Mouse (Mus musculus) hindbrain, embryonic 14.5 days (tissue): ENCODE measurements around the gene Cbx5. TPM values are rescaled to one million over a fixed set of nuclear protein-coding genes. Genes with fewer than 3 reads are reported as not detected.

Experiments
- ATAC-seq: fragments of 200-750 bp; cut with Nextera tagmentation; 2 replicates; pipeline ENCODE4 v1.8.0; 2017; ENCODE audit warnings: moderate number of reproducible peaks, mild to moderate bottlenecking, moderate TSS enrichment, moderate library complexity; ENCODE audit not compliant: low FRiP score
- DNase-seq: peaks from one replicate; pipeline ENCODE4 v3.0.0-alpha.2; 2015; ENCODE audit warnings: low spot score
- H3K27ac ChIP-seq: fragments of 300-500 bp; sonication (generic); 2 replicates; pipeline ENCODE4 v1.5.1; 2014; ENCODE audit warnings: mild to moderate bottlenecking, moderate library complexity
- H3K27me3 ChIP-seq: fragments of 300-500 bp; sonication (generic); 2 replicates; pipeline ENCODE4 v1.6.1; 2014; ENCODE audit warnings: mild to moderate bottlenecking, low read length, mixed read lengths; ENCODE audit not compliant: control insufficient read depth, insufficient read depth
- H3K36me3 ChIP-seq: fragments of 300-500 bp; sonication (generic); replicated peaks from 2 replicates; pipeline ENCODE4 v1.6.1; 2014; ENCODE audit not compliant: control insufficient read depth, insufficient read depth
- H3K4me1 ChIP-seq: fragments of 300-500 bp; sonication (generic); replicated peaks from 2 replicates; pipeline ENCODE4 v1.6.1; 2014; ENCODE audit warnings: antibody characterized with exemption, low read length, mixed read lengths; ENCODE audit not compliant: control insufficient read depth, insufficient read depth
- H3K4me2 ChIP-seq: fragments of 300-500 bp; sonication (generic); replicated peaks from 2 replicates; pipeline ENCODE4 v1.6.1; 2014; ENCODE audit warnings: mild to moderate bottlenecking, moderate library complexity
- H3K4me3 ChIP-seq: fragments of 300-500 bp; sonication (generic); replicated peaks from 2 replicates; pipeline ENCODE4 v1.5.1; 2014; ENCODE audit warnings: mild to moderate bottlenecking, low read length
- H3K9ac ChIP-seq: fragments of 300-500 bp; sonication (generic); 2 replicates; pipeline ENCODE4 v1.6.1; 2014
- H3K9me3 ChIP-seq: fragments of 300-500 bp; sonication (generic); 2 replicates; pipeline ENCODE4 v1.6.1; 2016; ENCODE audit warnings: low read length; ENCODE audit not compliant: control insufficient read depth
- WGBS: fragments of 180-500 bp; shearing (Covaris S2); extraction: QIAGEN DNeasy Blood & Tissue Kit; methylation state at CpG from one replicate; pipeline ENCODE4 v1.1.7; 2014; 5-methylcytosine and 5-hydroxymethylcytosine counted together
- microRNA counts: library from miRNA; unstranded; fragments of <30 nt; microRNA quantifications from one replicate; lab custom pipeline; 2016
- microRNA-seq: library from miRNA; unstranded; fragments of <30 nt; microRNA quantifications from one replicate; pipeline ENCODE4, GENCODE M21; 2016
- polyA plus RNA-seq: library from polyadenylated mRNA; unstranded; fragments of >200 nt; fragmentation: Nextera tagmentation; extraction: Ambion mirVana; gene quantifications from 2 replicates; pipeline ENCODE4 v1.2.1, GENCODE M21; 2014

The Cbx5 gene
- polyA plus RNA-seq, 1 experiment from 2014 or later: 153 TPM

DNA sequence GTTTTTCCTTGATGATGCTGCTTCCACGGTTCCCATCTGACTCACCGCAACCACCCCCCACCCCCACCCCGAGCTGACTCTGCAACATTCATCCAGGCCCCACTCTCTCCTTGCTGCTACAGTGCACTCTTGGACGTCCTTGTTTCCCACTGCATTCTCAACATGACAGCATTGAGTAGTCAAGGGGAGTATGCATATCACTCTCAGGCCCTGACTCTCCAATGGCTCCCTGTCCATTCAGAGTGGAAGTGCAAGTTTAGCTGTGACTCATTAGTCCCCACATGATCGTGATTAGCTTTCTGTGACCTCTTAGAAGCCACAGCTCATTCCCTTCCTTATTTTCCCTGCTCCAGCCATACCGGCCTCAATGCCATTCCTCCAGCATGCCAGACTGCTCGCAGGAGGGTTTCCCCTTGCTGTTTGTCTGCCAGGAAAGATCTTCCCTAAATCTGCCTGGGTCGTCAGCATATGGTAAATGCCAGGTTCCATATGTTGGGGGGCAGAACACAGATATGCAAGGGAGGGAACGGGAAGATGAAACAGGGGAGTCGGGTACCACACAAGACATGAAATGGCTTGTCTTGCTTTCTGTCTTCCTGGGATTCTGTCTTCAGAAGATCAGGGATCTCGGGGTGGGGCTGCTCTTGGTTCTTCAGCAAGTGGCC, 93.8 kb downstream of the Cbx5 start:
- peaks cover 28% of the 10 kb centered on the region for H3K4me1 ChIP-seq
- ATAC-seq: no peak
- H3K9ac ChIP-seq: peak overlapping the region; percentile 64; the same call in 1 of the 2 replicates
- WGBS: 64% methylated on average over 11 of the region's 11 CpGs
- no peaks in the 10 kb centered on the region for H3K9me3 ChIP-seq
- no peaks in the 10 kb centered on the region for H3K36me3 ChIP-seq
- H3K27ac ChIP-seq: peak overlapping the region; percentile 91
- H3K4me2 ChIP-seq: peak overlapping the region; percentile 68
- H3K27me3 ChIP-seq: peaks cover 17% of the 10 kb centered on the region; the same call in 1 of the 2 replicates
- no peak overlapping the region; the same call in 1 of the 2 replicates for H3K4me3 ChIP-seq
- DNase-seq: no peak

DNA sequence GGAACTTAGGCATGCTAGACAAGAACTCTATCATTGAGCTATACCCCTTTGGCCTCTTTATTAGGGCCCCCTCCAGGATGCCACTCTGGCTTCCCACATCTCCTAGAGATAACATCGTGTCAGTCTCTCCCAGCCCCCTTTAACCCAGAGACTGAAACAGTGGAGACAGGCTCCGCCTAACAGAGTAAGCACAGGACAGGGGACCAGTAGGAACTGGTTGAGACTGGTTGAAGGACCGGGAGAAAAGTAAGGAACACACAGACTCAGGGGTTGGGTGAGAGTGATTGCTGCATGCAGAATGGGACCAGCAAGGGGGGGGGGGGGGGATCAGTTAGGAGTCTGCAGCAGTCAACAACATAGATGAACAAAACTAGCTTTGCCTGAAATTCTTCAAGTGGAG, 95.4 kb downstream of the Cbx5 start:
- H3K4me2 ChIP-seq: no peak overlapping the region
- H3K4me1 ChIP-seq: peaks cover 28% of the 10 kb centered on the region
- no peaks in the 10 kb centered on the region for H3K36me3 ChIP-seq
- no peaks in the 10 kb centered on the region for H3K9me3 ChIP-seq
- WGBS: 49% methylated on average over 3 of the region's 3 CpGs
- no peak overlapping the region for H3K4me3 ChIP-seq
- H3K27me3 ChIP-seq: peaks cover 17% of the 10 kb centered on the region; the same call in 1 of the 2 replicates
- no peak for DNase-seq
- ATAC-seq: no peak
- H3K27ac ChIP-seq: no peak overlapping the region
- H3K9ac ChIP-seq: no peak overlapping the region

MicroRNA genes within 50 kb of the gene (microRNA counts, 519-probe panel; counts per million panel counts)
- microRNA mmu-miR-148b (lab: Ali Mortazavi, UCI): 5,177 counts per million, percentile 60 among the panel's probes with 10 or more counts

Small RNA genes within 50 kb of the gene (microRNA-seq; reads per million reads assigned to microRNA genes)
- gene Mir148b: 308 reads per million, percentile 65 among the genes with 10 or more reads in this experiment

Other genes with a start within 250 kb of the Cbx5 start
- gene Hoxc8, start 249.2 kb downstream of the Cbx5 start, polyA plus RNA-seq: 9.2 and 22.9 TPM in 2 replicates
- gene Hoxc6, start 241.6 kb downstream of the Cbx5 start, polyA plus RNA-seq: 20.9 and 24.8 TPM in 2 replicates
- gene Hoxc4, start 220.9 kb downstream of the Cbx5 start, polyA plus RNA-seq: 74.9 and 90.0 TPM in 2 replicates
- gene Smug1, start 72.7 kb downstream of the Cbx5 start, polyA plus RNA-seq: 37.6 and 40.8 TPM in 2 replicates
- 526 and 623 TPM in 2 replicates for gene Hnrnpa1, start 616 bp upstream of the Cbx5 start, polyA plus RNA-seq
- gene Nfe2, start 18.6 kb upstream of the Cbx5 start, polyA plus RNA-seq: 0.90 and 1.1 TPM in 2 replicates
- 214 and 220 TPM in 2 replicates for gene Copz1, start 32.9 kb upstream of the Cbx5 start, polyA plus RNA-seq
- gene Gpr84, start 70.8 kb upstream of the Cbx5 start, polyA plus RNA-seq: 0.12 and 0.39 TPM in 2 replicates
- gene Zfp385a, start 100.3 kb upstream of the Cbx5 start, polyA plus RNA-seq: 25.7 and 25.9 TPM in 2 replicates
- 7.7 and 8.1 TPM in 2 replicates for gene Itga5, start 126.9 kb upstream of the Cbx5 start, polyA plus RNA-seq
- not detected in 2 replicates for gene Gtsf1, start 190.7 kb upstream of the Cbx5 start, polyA plus RNA-seq
- gene Gtsf2, start 208.7 kb upstream of the Cbx5 start, polyA plus RNA-seq: not detected in 2 replicates
- gene Nckap1l, start 214.0 kb upstream of the Cbx5 start, polyA plus RNA-seq: 2.0 and 2.2 TPM in 2 replicates